Mouse (Mus musculus): ENCODE results near the gene Tfeb. TPM values are rescaled to one million over a fixed set of nuclear protein-coding genes. Genes with fewer than 3 reads are reported as not detected.

Tfeb gene
- polyA plus RNA-seq, 1 experiment from 2014 or later, result 3.0 TPM

GRCm38 (mm10) chr17:47715037-47715436 is 21.8 kb upstream of the Tfeb start:
- H3K9me3 ChIP-seq, result no peaks in the 10 kb centered on the region
- H3K4me2 ChIP-seq (replicated peaks), result no peak overlapping the region
- WGBS, result 72% methylated on average over 3 of the region's 3 CpGs
- ATAC-seq (ENCODE audit: low FRiP score, low read depth), result no peak
- no peak overlapping the region for H3K4me3 ChIP-seq
- 0 out of 2 replicates have a peak, but pooled peaks cover 3% of the 10 kb centered on the region for H3K27me3 ChIP-seq
- H3K36me3 ChIP-seq, result no peaks in the 10 kb centered on the region
- no peak overlapping the region for H3K9ac ChIP-seq (replicated peaks)
- H3K4me1 ChIP-seq, result no peaks in the 10 kb centered on the region
- no peak overlapping the region for H3K27ac ChIP-seq (replicated peaks)

GRCm38 (mm10) chr17:47721183-47721582 is 15.6 kb upstream of the Tfeb start:
- 0 out of 2 replicates have a peak, but pooled peaks cover 3% of the 10 kb centered on the region for H3K27me3 ChIP-seq
- H3K4me3 ChIP-seq, result no peak overlapping the region
- no peaks in the 10 kb centered on the region for H3K9me3 ChIP-seq
- H3K9ac ChIP-seq (replicated peaks), result no peak overlapping the region
- H3K4me2 ChIP-seq (replicated peaks), result no peak overlapping the region
- no peak overlapping the region for H3K27ac ChIP-seq (replicated peaks)
- WGBS, result 86% methylated on average over 4 of the region's 4 CpGs
- no peaks in the 10 kb centered on the region for H3K36me3 ChIP-seq
- no peak for ATAC-seq (ENCODE audit: low FRiP score, low read depth)
- no peaks in the 10 kb centered on the region for H3K4me1 ChIP-seq

GRCm38 (mm10) chr17:47726566-47726965 is 10.3 kb upstream of the Tfeb start, which contains the start of gene Pgc:
Gene Pgc (plus strand): TSS chr17:47726842.
- ATAC-seq (ENCODE audit: low FRiP score, low read depth), result no peak

GRCm38 (mm10) chr17:47730633-47731575 is 5.9 kb upstream of the Tfeb start:
- Histone ChIP-seq H3K27ac (replicated peaks) (no peak overlapping the region), H3K4me1 (no peaks in the 10 kb centered on the region), H3K27me3 (no peaks in the 10 kb centered on the region; the same call in 1 of the 2 replicates), H3K4me2 (replicated peaks) (no peak overlapping the region), H3K4me3 (no peak overlapping the region), H3K9ac (replicated peaks) (no peak overlapping the region), H3K36me3 (no peaks in the 10 kb centered on the region), H3K9me3 (no peaks in the 10 kb centered on the region)
- WGBS, result 43% methylated on average over 24 of the region's 24 CpGs
- no peak for ATAC-seq (ENCODE audit: low FRiP score, low read depth)

More at GRCm38 (mm10) chr17:47726566-47726965, 10.3 kb upstream of the Tfeb start, which contains the start of gene Pgc:
- no peak within 1 kb of the TSS for H3K9ac ChIP-seq (replicated peaks)
- no peak within 1 kb of the TSS for H3K4me2 ChIP-seq (replicated peaks)
- no peak within 1 kb of the TSS for H3K27ac ChIP-seq (replicated peaks)
- no peaks in the 10 kb centered on the region; the same call in 1 of the 2 replicates for H3K27me3 ChIP-seq
- no peak within 1 kb of the TSS for H3K4me3 ChIP-seq
- 86% methylated on average over 11 of the region's 11 CpGs for WGBS
- H3K9me3 ChIP-seq, result no peaks in the 10 kb centered on the region
- no peaks in the 10 kb centered on the region for H3K4me1 ChIP-seq
- no peaks in the 10 kb centered on the region for H3K36me3 ChIP-seq

GRCm38 (mm10) chr17:47735553-47736100 is 1.2 kb upstream of the Tfeb start:
- WGBS, result 72% methylated on average over 14 of the region's 14 CpGs
- Histone ChIP-seq H3K4me3 (no peak overlapping the region), H3K9ac (replicated peaks) (no peak overlapping the region), H3K27ac (replicated peaks) (no peak overlapping the region), H3K9me3 (no peaks in the 10 kb centered on the region), H3K4me2 (replicated peaks) (no peak overlapping the region), H3K36me3 (no peaks in the 10 kb centered on the region), H3K4me1 (peaks cover 26% of the 10 kb centered on the region), H3K27me3 (peaks cover 37% of the 10 kb centered on the region)
- ATAC-seq (ENCODE audit: low FRiP score, low read depth), result no peak

GRCm38 (mm10) chr17:47737271-47738065 is 638 bp downstream of the Tfeb start:
- Histone ChIP-seq H3K4me1 (peaks cover 26% of the 10 kb centered on the region), H3K36me3 (no peaks in the 10 kb centered on the region), H3K4me3 (peak overlapping the region; percentile 56), H3K27ac (replicated peaks) (no peak overlapping the region), H3K9me3 (no peaks in the 10 kb centered on the region), H3K4me2 (replicated peaks) (peak overlapping the region; percentile 91), H3K9ac (replicated peaks) (peak overlapping the region; percentile 59), H3K27me3 (peaks cover 50% of the 10 kb centered on the region)
- ATAC-seq (ENCODE audit: low FRiP score, low read depth), result peak; percentile 69
- under 1% methylated on average over 45 of the region's 60 CpGs for WGBS

- H3K9ac ChIP-seq (replicated peaks), result peak overlapping the region; percentile 59
- under 1% methylated on average over 51 of the region's 61 CpGs for WGBS
- peak overlapping the region; percentile 56 for H3K4me3 ChIP-seq
- H3K4me2 ChIP-seq (replicated peaks), result peak overlapping the region; percentile 91
- peaks cover 26% of the 10 kb centered on the region for H3K4me1 ChIP-seq
- no peaks in the 10 kb centered on the region for H3K36me3 ChIP-seq
- H3K27ac ChIP-seq (replicated peaks), result no peak overlapping the region
- peaks cover 50% of the 10 kb centered on the region for H3K27me3 ChIP-seq
- no peaks in the 10 kb centered on the region for H3K9me3 ChIP-seq
- ATAC-seq (ENCODE audit: low FRiP score, low read depth), result peak; percentile 42
Measured at GRCm38 (mm10) chr17:47738066-47738878, 1.4 kb downstream of the Tfeb start.

GRCm38 (mm10) chr17:47738879-47739798 is 2.3 kb downstream of the Tfeb start:
- 0 out of 2 replicates have a peak overlapping the region, but pooled peaks have one; percentile 59 for H3K9ac ChIP-seq (replicated peaks)
- no peak for ATAC-seq (ENCODE audit: low FRiP score, low read depth)
- H3K36me3 ChIP-seq, result no peaks in the 10 kb centered on the region
- peak overlapping the region; percentile 56 for H3K4me3 ChIP-seq
- no peaks in the 10 kb centered on the region for H3K9me3 ChIP-seq
- WGBS, result 3% methylated on average over 20 of the region's 20 CpGs
- no peak overlapping the region for H3K27ac ChIP-seq (replicated peaks)
- peak overlapping the region; percentile 91 for H3K4me2 ChIP-seq (replicated peaks)
- H3K27me3 ChIP-seq, result peaks cover 50% of the 10 kb centered on the region
- H3K4me1 ChIP-seq, result peaks cover 26% of the 10 kb centered on the region

- H3K9ac ChIP-seq (replicated peaks), result no peak overlapping the region
- H3K27me3 ChIP-seq, result peaks cover 50% of the 10 kb centered on the region
- WGBS, result 53% methylated on average over 2 of the region's 2 CpGs
Measured at GRCm38 (mm10) chr17:47740186-47740585, 3.4 kb downstream of the Tfeb start.

GRCm38 (mm10) chr17:47742991-47743734 is 6.3 kb downstream of the Tfeb start:
- no peak overlapping the region for H3K9ac ChIP-seq (replicated peaks)
- H3K4me1 ChIP-seq, result peaks cover 15% of the 10 kb centered on the region
- H3K4me2 ChIP-seq (replicated peaks), result no peak overlapping the region
- WGBS, result 46% methylated on average over 16 of the region's 16 CpGs
- no peaks in the 10 kb centered on the region for H3K36me3 ChIP-seq
- no peak for ATAC-seq (ENCODE audit: low FRiP score, low read depth)
- H3K4me3 ChIP-seq, result no peak overlapping the region
- H3K27me3 ChIP-seq, result peaks cover 37% of the 10 kb centered on the region
- no peak overlapping the region for H3K27ac ChIP-seq (replicated peaks)
- no peaks in the 10 kb centered on the region for H3K9me3 ChIP-seq

More at GRCm38 (mm10) chr17:47740186-47740585, 3.4 kb downstream of the Tfeb start:
- ATAC-seq (ENCODE audit: low FRiP score, low read depth), result no peak
- Histone ChIP-seq H3K36me3 (no peaks in the 10 kb centered on the region), H3K9me3 (no peaks in the 10 kb centered on the region), H3K4me1 (peaks cover 26% of the 10 kb centered on the region), H3K4me2 (replicated peaks) (no peak overlapping the region), H3K4me3 (no peak overlapping the region), H3K27ac (replicated peaks) (no peak overlapping the region)
